Mouse (Mus musculus): Measurements from ENCODE around the gene Foxj2.

The Foxj2 gene

GRCm38 (mm10) chr6:122873871-122874719, 54.4 kb downstream of the Foxj2 start, which contains the start of gene Necap1:
Gene Necap1, plus strand, starts transcription at chr6:122874474.
- 4% methylated on average over 43 of the region's 43 CpGs for WGBS

DNA sequence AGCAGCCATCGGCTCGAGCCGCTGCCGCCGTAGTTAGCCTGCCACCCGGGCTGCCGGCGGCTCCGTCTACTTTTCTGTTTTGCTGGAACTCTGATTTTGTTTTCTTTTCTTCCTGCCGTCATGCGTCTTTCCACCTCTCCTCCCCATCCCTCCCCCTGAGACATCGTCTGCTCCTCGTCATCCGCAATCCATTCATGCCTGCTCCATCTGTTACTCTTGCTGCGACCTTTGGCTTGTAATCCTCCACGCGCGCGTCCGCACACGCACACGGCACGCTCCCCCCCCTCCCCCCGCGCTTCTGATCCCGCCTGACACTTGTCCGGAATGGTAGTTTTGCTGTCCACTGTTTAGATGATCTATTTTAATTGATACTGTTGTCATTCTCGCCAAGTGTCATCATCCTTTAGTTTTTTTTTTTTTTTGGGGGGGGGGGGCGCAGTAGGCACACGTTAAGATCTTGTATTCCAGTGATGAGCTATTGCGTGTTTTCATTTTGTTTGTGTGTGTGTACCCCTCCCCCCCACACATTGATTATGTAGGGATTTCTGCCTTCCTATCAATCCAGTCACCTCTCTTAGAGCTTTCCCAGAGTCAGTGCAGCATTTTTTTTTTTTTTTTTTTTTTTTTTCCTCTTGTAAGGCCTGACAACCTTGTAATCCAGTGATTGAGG, 55.1 kb downstream of the Foxj2 start:
- WGBS: under 1% methylated on average over 31 of the region's 31 CpGs

DNA sequence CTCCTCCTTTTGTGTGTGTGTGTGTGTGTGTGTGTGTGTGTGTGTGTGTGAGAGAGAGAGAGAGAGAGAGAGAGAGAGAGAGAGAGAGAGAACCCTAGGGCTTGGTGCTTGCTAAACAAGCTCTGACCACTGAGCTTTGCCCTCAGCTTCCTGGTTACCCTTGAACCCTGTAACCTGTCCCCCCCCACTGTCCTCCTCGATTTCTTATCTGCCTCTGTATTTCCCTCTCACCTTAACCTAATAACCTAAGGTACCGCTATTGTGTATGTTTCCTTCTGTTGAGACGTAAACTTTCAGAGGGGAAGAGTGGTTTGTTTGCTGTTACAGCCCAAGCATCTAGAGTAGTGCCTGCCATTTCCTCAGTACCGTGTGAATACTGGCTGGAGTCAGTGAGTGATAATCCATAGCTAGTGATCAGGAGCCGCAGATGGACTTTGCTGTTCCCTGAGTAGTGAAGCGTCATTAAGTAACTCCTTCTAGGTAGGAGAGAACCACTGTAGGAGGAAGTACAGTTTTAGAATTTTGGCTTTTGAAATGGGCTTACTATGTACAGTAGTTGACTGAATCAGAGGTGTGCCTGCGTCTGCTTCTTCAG, 59.5 kb downstream of the Foxj2 start:
- WGBS: 77% methylated on average over 7 of the region's 7 CpGs

- WGBS: 89% methylated on average over 7 of the region's 7 CpGs
These were observed 60.2 kb downstream of the Foxj2 start for GRCm38 (mm10) chr6:122879781-122880505.

- WGBS: 91% methylated on average over 12 of the region's 12 CpGs
These were observed 61.6 kb downstream of the Foxj2 start for GRCm38 (mm10) chr6:122881287-122881686.

- WGBS: 81% methylated on average over 9 of the region's 9 CpGs
These were observed 63.9 kb downstream of the Foxj2 start for GRCm38 (mm10) chr6:122883603-122884002.

- 87% methylated on average over 2 of the region's 2 CpGs for WGBS
These were observed 69.9 kb downstream of the Foxj2 start for GRCm38 (mm10) chr6:122889599-122889998.

- 8% methylated on average over 2 of the region's 2 CpGs for WGBS
These were observed 72.8 kb downstream of the Foxj2 start for GRCm38 (mm10) chr6:122892442-122893049.
